In genomic region chr8:107513249-107513648, GRCm38 (mm10) we compare ENCODE assay signal across 28 mouse cellular contexts.
"Had no signal": no experiment of that assay in that cellular context is flagged by ENCODE, and none has a peak within 500 bp of the region (broad histone marks: within the 10 kb centered on the region; RNA-seq: fewer than 3 reads in every experiment).

No protein-coding gene starts in this region.

- DNase-seq: cerebellum, adult 18-20 months; cerebellum, adult 2 months; cerebellum, adult 8-10 months; cerebellum, adult 9-10 months; cerebellum, adult 9-11 months; cerebellum, postnatal 10 days; cerebellum, postnatal 14 days; cerebellum, postnatal 25 days; cerebellum, postnatal 36 days; embryo, embryonic 11 days; forebrain, postnatal 0 days; gastrocnemius, adult 2 months; gastrocnemius, postnatal 10 days; gastrocnemius, postnatal 14 days; gastrocnemius, postnatal 25 days; gastrocnemius, postnatal 36 days; heart, adult 11 months had no signal

- H3K4me2 ChIP-seq: embryonic facial prominence, embryonic 12.5 days; embryonic facial prominence, embryonic 13.5 days; embryonic facial prominence, embryonic 15.5 days; forebrain, embryonic 12.5 days; forebrain, embryonic 13.5 days; forebrain, embryonic 15.5 days had no signal

- H3K4me1 ChIP-seq: embryonic facial prominence, embryonic 12.5 days; embryonic facial prominence, embryonic 13.5 days; embryonic facial prominence, embryonic 15.5 days; forebrain, embryonic 10.5 days; forebrain, embryonic 12.5 days; forebrain, embryonic 13.5 days; forebrain, embryonic 15.5 days had no signal

- H3K4me3 ChIP-seq: embryonic facial prominence, embryonic 10.5 days; embryonic facial prominence, embryonic 12.5 days; embryonic facial prominence, embryonic 13.5 days; embryonic facial prominence, embryonic 15.5 days; erythroblast, embryonic 14.5 days; forebrain, embryonic 10.5 days; forebrain, embryonic 12.5 days; forebrain, embryonic 13.5 days; forebrain, embryonic 15.5 days; gastrocnemius, adult 2 months had no signal

- ATAC-seq: forebrain, embryonic 13.5 days; forebrain, embryonic 14.5 days; forebrain, embryonic 15.5 days; forebrain, embryonic 16.5 days; forebrain, postnatal 0 days had no signal

- H3K9me3 ChIP-seq: embryonic facial prominence, embryonic 10.5 days; embryonic facial prominence, embryonic 12.5 days; embryonic facial prominence, embryonic 13.5 days; embryonic facial prominence, embryonic 15.5 days; forebrain, embryonic 10.5 days; forebrain, embryonic 12.5 days; forebrain, embryonic 13.5 days; forebrain, embryonic 15.5 days had no signal

- H3K9ac ChIP-seq: embryonic facial prominence, embryonic 12.5 days; embryonic facial prominence, embryonic 13.5 days; embryonic facial prominence, embryonic 15.5 days; forebrain, embryonic 12.5 days; forebrain, embryonic 13.5 days; forebrain, embryonic 15.5 days; forebrain, postnatal 0 days had no signal

- H3K36me3 ChIP-seq: embryonic facial prominence, embryonic 15.5 days had no signal

- H3K27me3 ChIP-seq: embryonic facial prominence, embryonic 12.5 days; embryonic facial prominence, embryonic 13.5 days; embryonic facial prominence, embryonic 15.5 days; forebrain, embryonic 12.5 days; forebrain, embryonic 13.5 days; forebrain, embryonic 15.5 days had no signal

- H3K27ac ChIP-seq: embryonic facial prominence, embryonic 10.5 days; embryonic facial prominence, embryonic 12.5 days; embryonic facial prominence, embryonic 13.5 days; embryonic facial prominence, embryonic 15.5 days; forebrain, embryonic 10.5 days; forebrain, embryonic 12.5 days; forebrain, embryonic 13.5 days; forebrain, embryonic 15.5 days; gastrocnemius, adult 2 months had no signal
